Mouse (Mus musculus) hindbrain, embryonic 16.5 days (tissue): Measurements from ENCODE around the gene Gstm4. TPM values are rescaled to one million over a fixed set of nuclear protein-coding genes. Genes with fewer than 3 reads are reported as not detected.

ENCODE experiments used
- polyA plus RNA-seq: library from polyadenylated mRNA; unstranded; fragments of >200 nt; fragmentation: Nextera tagmentation; extraction: Ambion mirVana; gene quantifications from 2 replicates; pipeline ENCODE4 v1.2.1, GENCODE M21; 2015

Gstm4 gene
- polyA plus RNA-seq, 1 experiment from 2014 or later = 22.9 TPM

Other genes with a start within 250 kb of the Gstm4 start
- gene Eps8l3, start 167.7 kb downstream of the Gstm4 start, polyA plus RNA-seq = not detected in 2 replicates
- 270 and 292 TPM in 2 replicates for gene Gstm5, start 149.1 kb downstream of the Gstm4 start, polyA plus RNA-seq
- 41.8 and 43.2 TPM in 2 replicates for gene Gstm7, start 113.1 kb downstream of the Gstm4 start, polyA plus RNA-seq
- gene Gstm6, start 101.1 kb downstream of the Gstm4 start, polyA plus RNA-seq = 10.5 and 10.6 TPM in 2 replicates
- gene Gstm3, start 75.6 kb downstream of the Gstm4 start, polyA plus RNA-seq = not detected in 2 replicates
- 11.1 and 11.8 TPM in 2 replicates for gene Gstm2, start 58.4 kb downstream of the Gstm4 start, polyA plus RNA-seq
- 169 and 263 TPM in 2 replicates for gene Gstm1, start 26.9 kb downstream of the Gstm4 start, polyA plus RNA-seq
- gene Ampd2, start 41.8 kb upstream of the Gstm4 start, polyA plus RNA-seq = 63.6 and 68.0 TPM in 2 replicates
- gene Gnat2, start 47.9 kb upstream of the Gstm4 start, polyA plus RNA-seq = 0.22 and 0.28 TPM in 2 replicates
- gene Gnai3, start 101.3 kb upstream of the Gstm4 start, polyA plus RNA-seq = 116 and 126 TPM in 2 replicates
- 8.4 and 10.6 TPM in 2 replicates for gene Gpr61, start 110.0 kb upstream of the Gstm4 start, polyA plus RNA-seq
- gene Amigo1, start 141.4 kb upstream of the Gstm4 start, polyA plus RNA-seq = 9.8 and 13.3 TPM in 2 replicates
- 2.7 and 3.9 TPM in 2 replicates for gene Cyb561d1, start 156.3 kb upstream of the Gstm4 start, polyA plus RNA-seq
- 19.6 and 21.4 TPM in 2 replicates for gene Atxn7l2, start 166.0 kb upstream of the Gstm4 start, polyA plus RNA-seq
- gene Sypl2, start 181.8 kb upstream of the Gstm4 start, polyA plus RNA-seq = 0.35 and 1.4 TPM in 2 replicates
- 235 and 246 TPM in 2 replicates for gene Psma5, start 212.0 kb upstream of the Gstm4 start, polyA plus RNA-seq
- 9.4 and 11.6 TPM in 2 replicates for gene Sort1, start 239.2 kb upstream of the Gstm4 start, polyA plus RNA-seq